Mouse (Mus musculus) embryo, embryonic 9.5 days (tissue): ENCODE data around the gene Stx11.

Experiments used
- DNase-seq: peaks from one replicate; pipeline ENCODE4 v3.0.0-alpha.2; 2017; ENCODE audit errors: extremely low spot score

Gene Stx11

GRCm38 (mm10) chr10:12964151-12965075, at the start of gene Stx11:
Gene Stx11 (minus strand): TSS chr10:12964298.
- DNase-seq = peak; percentile 81

- DNase-seq = no peak
These were observed 44.6 kb upstream of the Stx11 start for GRCm38 (mm10) chr10:13008737-13009121.

- peak; percentile 91 for DNase-seq
These were observed 44.0 kb upstream of the Stx11 start for GRCm38 (mm10) chr10:13007876-13008736.

- DNase-seq = no peak
These were observed 40.9 kb upstream of the Stx11 start, which contains the start of gene Sf3b5 for GRCm38 (mm10) chr10:13005043-13005442. Gene Sf3b5 (plus strand): TSS chr10:13005343.

GRCm38 (mm10) chr10:12996736-12997477, 32.8 kb upstream of the Stx11 start:
- DNase-seq = peak; percentile 78

- DNase-seq = no peak
These were observed 29.4 kb upstream of the Stx11 start for GRCm38 (mm10) chr10:12993411-12994039.

GRCm38 (mm10) chr10:12991953-12992352, 27.9 kb upstream of the Stx11 start:
- no peak for DNase-seq

GRCm38 (mm10) chr10:12986943-12987342, 22.8 kb upstream of the Stx11 start:
- DNase-seq = no peak

- no peak for DNase-seq
These were observed 22.4 kb upstream of the Stx11 start for GRCm38 (mm10) chr10:12986485-12986884.

GRCm38 (mm10) chr10:12985028-12985427, 20.9 kb upstream of the Stx11 start:
- DNase-seq = no peak

- no peak for DNase-seq
These were observed 19.4 kb upstream of the Stx11 start for GRCm38 (mm10) chr10:12983516-12983915.

GRCm38 (mm10) chr10:12981071-12981470, 17.0 kb upstream of the Stx11 start:
- DNase-seq = no peak

- no peak for DNase-seq
These were observed 13.7 kb upstream of the Stx11 start for GRCm38 (mm10) chr10:12977787-12978212.

- no peak for DNase-seq
These were observed 12.5 kb upstream of the Stx11 start for GRCm38 (mm10) chr10:12976552-12976951.

- DNase-seq = no peak
These were observed 11.9 kb upstream of the Stx11 start for GRCm38 (mm10) chr10:12975957-12976356.

GRCm38 (mm10) chr10:12975461-12975860, 11.4 kb upstream of the Stx11 start:
- no peak for DNase-seq

- DNase-seq = no peak
These were observed 10.5 kb upstream of the Stx11 start for GRCm38 (mm10) chr10:12974572-12974971.

GRCm38 (mm10) chr10:12965669-12966180, 1.6 kb upstream of the Stx11 start:
- DNase-seq = no peak

- DNase-seq = peak; percentile 25
These were observed 543 bp downstream of the Stx11 start for GRCm38 (mm10) chr10:12963362-12964147.

- DNase-seq = no peak
These were observed 1.9 kb downstream of the Stx11 start for GRCm38 (mm10) chr10:12962238-12962637.
